Mouse (Mus musculus): ENCODE measurements at regions not wholly inside any gene's neighbourhood (a gene's known extent, or its start where the extent isn't known, plus 50 kb on each side); places are given as distances from the start of the nearest gene placed in this dataset.

GRCm38 (mm10) chr8:12111626-12112025 lies 167.0 kb upstream of the A230072I06Rik start:
- intact Hi-C loops (cut with DNase I): no loop called here
- no peak for DNase-seq (ENCODE audit: extremely low spot score in 1 of 2, low spot score in 2 of 2)

- intact Hi-C loops (cut with DNase I): no loop called here
- DNase-seq (ENCODE audit: extremely low spot score in 1 of 2, low spot score in 2 of 2): no peak
Observed at GRCm38 (mm10) chr8:12113023-12113422, 165.6 kb upstream of the A230072I06Rik start.

- DNase-seq (ENCODE audit: extremely low spot score in 1 of 2, low spot score in 2 of 2): peak; percentile 46 to 72
- intact Hi-C loops (cut with DNase I): no loop called here
Observed at GRCm38 (mm10) chr8:12126374-12127001, 152.1 kb upstream of the A230072I06Rik start.

GRCm38 (mm10) chr8:12127106-12127800 lies 151.4 kb upstream of the A230072I06Rik start:
- DNase-seq (ENCODE audit: extremely low spot score in 1 of 2, low spot score in 2 of 2): peak; percentile 27 to 41
- intact Hi-C loops (cut with DNase I): no loop called here

GRCm38 (mm10) chr8:12127801-12128490 lies 150.7 kb upstream of the A230072I06Rik start:
- intact Hi-C loops (cut with DNase I): no loop called here
- DNase-seq (ENCODE audit: extremely low spot score in 1 of 2, low spot score in 2 of 2): no peak

- intact Hi-C loops (cut with DNase I): no loop called here
- DNase-seq (ENCODE audit: extremely low spot score in 1 of 2, low spot score in 2 of 2): no peak
Observed at GRCm38 (mm10) chr8:12130591-12130990, 148.0 kb upstream of the A230072I06Rik start.

- intact Hi-C loops (cut with DNase I): no loop called here
- no peak for DNase-seq (ENCODE audit: extremely low spot score in 1 of 2, low spot score in 2 of 2)
Observed at GRCm38 (mm10) chr8:12134200-12134599, 144.4 kb upstream of the A230072I06Rik start.

- peak in 1 of 2 experiments; percentile 18 for DNase-seq (ENCODE audit: extremely low spot score in 1 of 2, low spot score in 2 of 2)
Observed at GRCm38 (mm10) chr8:12135392-12136177, 143.0 kb upstream of the A230072I06Rik start.

GRCm38 (mm10) chr8:12136178-12136455 lies 142.5 kb upstream of the A230072I06Rik start:
- no peak for DNase-seq (ENCODE audit: extremely low spot score in 1 of 2, low spot score in 2 of 2)
- intact Hi-C loops (cut with DNase I): no loop called here

More at GRCm38 (mm10) chr8:12135392-12136177, 143.0 kb upstream of the A230072I06Rik start:
- intact Hi-C loops (cut with DNase I): no loop called here

GRCm38 (mm10) chr8:12137496-12137895 lies 141.1 kb upstream of the A230072I06Rik start:
- no peak for DNase-seq (ENCODE audit: extremely low spot score in 1 of 2, low spot score in 2 of 2)
- intact Hi-C loops (cut with DNase I): no loop called here

- no peak for DNase-seq (ENCODE audit: extremely low spot score in 1 of 2, low spot score in 2 of 2)
- intact Hi-C loops (cut with DNase I): no loop called here
Observed at GRCm38 (mm10) chr8:12137913-12138312, 140.7 kb upstream of the A230072I06Rik start.

GRCm38 (mm10) chr8:12151679-12152078 lies 126.9 kb upstream of the A230072I06Rik start:
- intact Hi-C loops (cut with DNase I): no loop called here
- DNase-seq (ENCODE audit: extremely low spot score in 1 of 2, low spot score in 2 of 2): no peak

GRCm38 (mm10) chr8:12152825-12153224 lies 125.8 kb upstream of the A230072I06Rik start:
- intact Hi-C loops (cut with DNase I): no loop called here
- no peak for DNase-seq (ENCODE audit: extremely low spot score in 1 of 2, low spot score in 2 of 2)

- no peak for DNase-seq (ENCODE audit: extremely low spot score in 1 of 2, low spot score in 2 of 2)
- intact Hi-C loops (cut with DNase I): no loop called here
Observed at GRCm38 (mm10) chr8:12156893-12157292, 121.7 kb upstream of the A230072I06Rik start.

GRCm38 (mm10) chr8:12158188-12158587 lies 120.4 kb upstream of the A230072I06Rik start:
- intact Hi-C loops (cut with DNase I): no loop called here
- DNase-seq (ENCODE audit: extremely low spot score in 1 of 2, low spot score in 2 of 2): no peak

GRCm38 (mm10) chr8:12162921-12163705 lies 115.5 kb upstream of the A230072I06Rik start:
- no peak for DNase-seq (ENCODE audit: extremely low spot score in 1 of 2, low spot score in 2 of 2)
- intact Hi-C loops (cut with DNase I): no loop called here

- intact Hi-C loops (cut with DNase I): loop anchor here (5.0 kb wide), 1 partner anchor 222 kb away; no protein-coding TSS in a partner anchor
- peak in 1 of 2 experiments; percentile 37 for DNase-seq (ENCODE audit: extremely low spot score in 1 of 2, low spot score in 2 of 2)
Observed at GRCm38 (mm10) chr8:12165487-12166152, 113.0 kb upstream of the A230072I06Rik start.

GRCm38 (mm10) chr8:12171788-12172187 lies 106.8 kb upstream of the A230072I06Rik start:
- intact Hi-C loops (cut with DNase I): no loop called here
- no peak for DNase-seq (ENCODE audit: extremely low spot score in 1 of 2, low spot score in 2 of 2)

All from left cerebral cortex, postnatal 10 days (tissue).